Mouse (Mus musculus) C2C12 (cell line): ENCODE data around the gene Gna13.

Source experiments
- CEBPB ChIP-seq: IDR thresholded peaks from one replicate; pipeline ENCODE4 v1.6.1; 2011; ENCODE audit warnings: low read depth, mild to moderate bottlenecking, control low read depth, moderate library complexity
- CTCF ChIP-seq: IDR thresholded peaks from one replicate; pipeline ENCODE4 v1.5.1; 2011; ENCODE audit not compliant: control insufficient read depth, insufficient read depth, insufficient read length
- MAX ChIP-seq: IDR thresholded peaks from one replicate; pipeline ENCODE4 v1.6.1; 2011; ENCODE audit warnings: mild to moderate bottlenecking, control low read depth
- MYOG ChIP-seq: IDR thresholded peaks from one replicate; pipeline ENCODE4 v1.6.1; 2011; ENCODE audit not compliant: control insufficient read depth, insufficient read length; ENCODE audit errors: extremely low read depth
- USF1 ChIP-seq: IDR thresholded peaks from one replicate; pipeline ENCODE4 v1.6.1; 2011; ENCODE audit warnings: low read depth, mild to moderate bottlenecking, control low read depth, moderate library complexity

- TF ChIP-seq CTCF, result no peak
- no peak for TF ChIP-seq USF1
- no peak for TF ChIP-seq MAX
- TF ChIP-seq MYOG, result no peak
- TF ChIP-seq CEBPB, result no peak
Measured at GRCm38 (mm10) chr11:109443468-109444263, 81.0 kb downstream of the Gna13 start.
